In genomic region chr13:99279351-99279750, GRCm38 (mm10) we compare ENCODE assay signal across 29 mouse cellular contexts.
DNase-seq lines count a peak whose midpoint lies in the region; ATAC-seq and TF ChIP-seq lines count a peak whose summit lies in the region.
"Had no signal": no experiment of that assay in that cellular context is flagged by ENCODE, and none has a peak within 500 bp of the region (broad histone marks: within the 10 kb centered on the region; RNA-seq: fewer than 3 reads in every experiment).

No protein-coding gene starts in this region.

- no peak for TF ChIP-seq CTCF in heart, adult 2 months (IDR thresholded peaks at IDR 0.05)
- no peak for TF ChIP-seq CTCF in liver, postnatal 0 days (IDR thresholded peaks at IDR 0.05; ENCODE audit: low read depth)

- intact Hi-C loops in heart, adult 2 months (cut with DNase I): no loop called here

- no peak overlapping the region for H3K27ac ChIP-seq in heart, adult 2 months
- H3K27ac ChIP-seq in liver, postnatal 0 days (ENCODE audit: low read depth): no peak overlapping the region
- no peak overlapping the region for H3K27ac ChIP-seq in midbrain, embryonic 15.5 days
- H3K27ac ChIP-seq: embryonic facial prominence, embryonic 15.5 days; forebrain, embryonic 13.5 days; heart, embryonic 13.5 days; hindbrain, embryonic 13.5 days; left cerebral cortex, adult 2 months; limb, embryonic 13.5 days; liver, embryonic 14.5 days; neural tube, embryonic 15.5 days had no signal

- H3K27me3 ChIP-seq in heart, adult 2 months (ENCODE audit: control insufficient read depth, insufficient read depth, low read length): no peaks in the 10 kb centered on the region
- H3K27me3 ChIP-seq in liver, postnatal 0 days (ENCODE audit: insufficient read depth, low read length): no peaks in the 10 kb centered on the region
- H3K27me3 ChIP-seq in midbrain, embryonic 15.5 days (replicated peaks): no peaks in the 10 kb centered on the region
- H3K27me3 ChIP-seq: embryonic facial prominence, embryonic 15.5 days; forebrain, embryonic 13.5 days; heart, embryonic 13.5 days; hindbrain, embryonic 13.5 days; limb, embryonic 13.5 days; neural tube, embryonic 15.5 days had no signal

- WGBS in heart, adult 2 months: 60% methylated on average over 10 of the region's 10 CpGs
- 59% methylated on average over 10 of the region's 10 CpGs for WGBS in liver, postnatal 0 days (ENCODE audit: insufficient replicate concordance)
- 68% methylated on average over 10 of the region's 10 CpGs for WGBS in midbrain, embryonic 15.5 days

- no peaks in the 10 kb centered on the region for H3K36me3 ChIP-seq in heart, adult 2 months (ENCODE audit: control insufficient read depth, insufficient read depth, low read length)
- no peaks in the 10 kb centered on the region for H3K36me3 ChIP-seq in liver, postnatal 0 days (replicated peaks; ENCODE audit: insufficient read depth, low read length)
- no peaks in the 10 kb centered on the region for H3K36me3 ChIP-seq in midbrain, embryonic 15.5 days (replicated peaks)
- H3K36me3 ChIP-seq: embryonic facial prominence, embryonic 15.5 days; G1E; heart, embryonic 13.5 days; hindbrain, embryonic 13.5 days; limb, embryonic 13.5 days; neural tube, embryonic 15.5 days had no signal

- H3K9me3 ChIP-seq in liver, postnatal 0 days (ENCODE audit: low read length): no peaks in the 10 kb centered on the region
- no peaks in the 10 kb centered on the region; the same call in 1 of the 2 replicates for H3K9me3 ChIP-seq in midbrain, embryonic 15.5 days
- H3K9me3 ChIP-seq: embryonic facial prominence, embryonic 15.5 days; forebrain, embryonic 13.5 days; G1E; hindbrain, embryonic 13.5 days; limb, embryonic 13.5 days; neural tube, embryonic 15.5 days had no signal

- peaks cover 2% of the 10 kb centered on the region; the same call in 1 of the 2 replicates for H3K4me1 ChIP-seq in heart, adult 2 months (ENCODE audit: control insufficient read depth, insufficient read depth, low read length)
- no peaks in the 10 kb centered on the region for H3K4me1 ChIP-seq in liver, postnatal 0 days (ENCODE audit: insufficient read depth)
- peaks cover 13% of the 10 kb centered on the region for H3K4me1 ChIP-seq in midbrain, embryonic 15.5 days

- TF ChIP-seq EP300 in heart, adult 2 months (IDR thresholded peaks at IDR 0.05; ENCODE audit: insufficient read depth, low read depth, low read length): no peak
- TF ChIP-seq EP300 in liver, postnatal 0 days (IDR thresholded peaks at IDR 0.05; ENCODE audit: low read depth): no peak

- no peak overlapping the region for H3K9ac ChIP-seq in heart, adult 2 months (ENCODE audit: low read depth, low read length)
- no peak overlapping the region for H3K9ac ChIP-seq in liver, postnatal 0 days (replicated peaks)
- no peak overlapping the region for H3K9ac ChIP-seq in midbrain, embryonic 15.5 days
- H3K9ac ChIP-seq: embryonic facial prominence, embryonic 15.5 days; forebrain, embryonic 13.5 days; heart, embryonic 13.5 days; hindbrain, embryonic 13.5 days; limb, embryonic 13.5 days; liver, embryonic 14.5 days; lung, embryonic 14.5 days; neural tube, embryonic 15.5 days had no signal

- peak; percentile 86 for DNase-seq in heart, adult 11 months
- DNase-seq in heart, adult 2 months: no peak
- DNase-seq in liver: peak; percentile 15
- no peak for DNase-seq in liver, postnatal 0 days
- DNase-seq in ES-CJ7 (ENCODE audit: low read depth, low spot score): peak; percentile 6
- DNase-seq in adrenal gland, adult 8-10 months: peak; percentile 84
- no peak for DNase-seq in layer of hippocampus, adult 18-20 months (ENCODE audit: low spot score in 2 of 2)
- DNase-seq: cerebellum, adult 2 months; cerebellum, postnatal 14 days; gastrocnemius, postnatal 10 days; heart, postnatal 14 days; kidney, adult 9 months; kidney, postnatal 10 days; lung, embryonic 14.5 days; lung, postnatal 14 days; midbrain, embryonic 14.5 days; right cerebral cortex, postnatal 14 days; thymus, postnatal 14 days had no signal

- H3K79me2 ChIP-seq in heart, adult 2 months (replicated peaks; ENCODE audit: control insufficient read depth, insufficient read depth, low read length): no peaks in the 10 kb centered on the region

- H3K4me2 ChIP-seq in liver, postnatal 0 days (ENCODE audit: low read depth, low read length): no peak overlapping the region
- no peak overlapping the region for H3K4me2 ChIP-seq in midbrain, embryonic 15.5 days
- H3K4me2 ChIP-seq: embryonic facial prominence, embryonic 15.5 days; forebrain, embryonic 13.5 days; heart, embryonic 13.5 days; hindbrain, embryonic 13.5 days; limb, embryonic 13.5 days; lung, embryonic 14.5 days; neural tube, embryonic 15.5 days had no signal

- TF ChIP-seq POLR2A in heart, adult 2 months (IDR thresholded peaks at IDR 0.05; ENCODE audit: insufficient read depth, low read depth, low read length): no peak

- no peak for ATAC-seq in liver, postnatal 0 days
- ATAC-seq in midbrain, embryonic 15.5 days (replicated peaks): no peak
- ATAC-seq: forebrain, embryonic 13.5 days; intestine, postnatal 0 days had no signal

- H3K4me3 ChIP-seq in heart, adult 2 months: no peak overlapping the region
- no peak overlapping the region for H3K4me3 ChIP-seq in liver, postnatal 0 days (ENCODE audit: low read depth, low read length)
- H3K4me3 ChIP-seq in midbrain, embryonic 15.5 days: no peak overlapping the region
- H3K4me3 ChIP-seq: embryonic facial prominence, embryonic 15.5 days; forebrain, embryonic 13.5 days; heart, embryonic 13.5 days; hindbrain, embryonic 13.5 days; left cerebral cortex, adult 2 months; limb, embryonic 13.5 days; neural tube, embryonic 15.5 days had no signal

Comparison
In these comparisons a context has a peak if more than half of its experiments do, and no peak if none do; other contexts are left out.
1. DNase-seq: peak in heart, adult 11 months (single experiment), liver (single experiment), ES-CJ7 (single experiment) and adrenal gland, adult 8-10 months (single experiment); none in heart, adult 2 months (0 of 2), liver, postnatal 0 days (single experiment) and layer of hippocampus, adult 18-20 months (0 of 2).